Mouse (Mus musculus) liver, adult (tissue): ENCODE measurements around the gene Bbx.

Experiments
- GATA4 ChIP-seq: IDR thresholded peaks from 2 replicates; pipeline ENCODE4 v1.6.1; 2014; ENCODE audit warnings: mild to moderate bottlenecking, low read length; ENCODE audit not compliant: insufficient replicate concordance

Bbx gene

GRCm38 (mm10) chr16:50372543-50372942 is 59.6 kb downstream of the Bbx start:
- no peak for TF ChIP-seq GATA4

GRCm38 (mm10) chr16:50371460-50371859 is 60.7 kb downstream of the Bbx start:
- TF ChIP-seq GATA4, result no peak

- TF ChIP-seq GATA4, result no peak
These were observed 61.8 kb downstream of the Bbx start for GRCm38 (mm10) chr16:50370423-50370822.

GRCm38 (mm10) chr16:50366556-50366955 is 65.6 kb downstream of the Bbx start:
- no peak for TF ChIP-seq GATA4

GRCm38 (mm10) chr16:50364189-50365059 is 67.8 kb downstream of the Bbx start:
- no peak for TF ChIP-seq GATA4

DNA sequence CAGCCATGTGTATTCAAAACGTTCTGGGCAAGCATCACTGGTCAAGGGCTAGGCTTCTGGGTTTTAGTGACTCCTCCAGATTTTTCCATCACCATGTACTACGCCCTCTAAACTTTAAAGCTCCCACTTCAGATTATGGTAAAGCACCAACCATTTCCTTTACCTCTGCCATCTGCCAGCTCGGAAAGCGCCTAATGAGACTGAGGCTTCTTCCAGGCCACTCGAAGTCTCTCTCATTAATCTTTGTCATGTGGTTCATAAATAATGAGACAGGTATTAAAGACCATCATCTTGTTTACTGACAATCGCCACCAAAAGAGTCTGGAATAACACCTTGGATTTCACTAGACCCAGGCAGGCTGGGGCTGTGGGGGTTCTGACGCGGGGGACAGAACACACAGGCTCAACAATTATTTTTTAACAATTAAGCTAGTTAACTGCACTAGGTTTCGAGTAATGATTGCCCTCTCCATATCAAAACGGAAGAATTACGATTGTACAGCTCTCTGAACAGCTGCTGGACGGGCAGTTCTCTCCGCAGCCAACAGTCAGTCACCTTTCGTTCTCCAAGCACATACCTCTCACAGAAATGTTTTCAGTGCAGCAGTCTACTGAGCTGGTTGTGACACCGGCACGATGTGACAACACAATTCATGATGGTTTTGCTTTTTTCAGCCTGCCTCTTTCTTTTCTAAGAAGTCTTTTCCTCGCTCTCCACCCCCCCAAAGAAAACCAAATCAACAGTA is 68.6 kb downstream of the Bbx start:
- no peak for TF ChIP-seq GATA4

DNA sequence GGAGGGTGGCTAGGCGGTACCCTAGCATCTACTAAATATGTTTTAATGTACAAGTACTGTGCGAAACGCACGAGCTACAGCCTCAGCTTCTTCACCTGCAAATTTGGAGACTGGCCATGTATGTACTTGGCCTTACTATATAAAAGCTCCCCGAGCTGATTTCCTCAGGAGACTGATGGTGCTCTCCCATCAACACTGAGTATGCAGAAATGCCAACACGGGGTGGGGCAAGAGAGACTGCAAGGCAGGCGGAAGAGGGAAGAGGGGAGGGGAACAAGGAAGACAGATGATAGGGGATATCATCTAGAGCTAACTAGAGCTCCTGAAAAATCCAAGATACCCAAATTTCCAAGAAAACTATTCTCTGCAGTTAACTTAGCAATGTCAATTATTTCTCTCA is 71.6 kb downstream of the Bbx start:
- TF ChIP-seq GATA4, result no peak

GRCm38 (mm10) chr16:50329684-50330083 is 102.5 kb downstream of the Bbx start:
- no peak for TF ChIP-seq GATA4

DNA sequence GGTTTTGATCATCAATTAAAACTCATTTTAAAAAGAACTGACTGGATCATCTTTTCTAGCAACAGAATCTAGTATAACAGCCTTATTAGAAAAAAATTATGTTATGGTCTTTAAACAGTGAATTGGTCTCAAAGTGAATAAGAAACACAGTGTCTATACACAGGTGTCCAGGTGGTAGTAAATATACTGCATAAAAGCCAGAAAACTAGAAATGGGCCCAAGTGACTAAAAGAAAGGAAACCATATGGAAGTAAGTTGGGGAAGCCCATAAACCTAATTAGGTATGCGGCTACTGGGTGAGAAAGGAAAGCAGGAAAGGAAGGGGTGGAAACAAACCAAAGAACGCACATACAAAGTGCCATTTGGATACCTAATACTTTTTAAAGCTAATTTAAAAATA is 107.4 kb downstream of the Bbx start:
- no peak for TF ChIP-seq GATA4

DNA sequence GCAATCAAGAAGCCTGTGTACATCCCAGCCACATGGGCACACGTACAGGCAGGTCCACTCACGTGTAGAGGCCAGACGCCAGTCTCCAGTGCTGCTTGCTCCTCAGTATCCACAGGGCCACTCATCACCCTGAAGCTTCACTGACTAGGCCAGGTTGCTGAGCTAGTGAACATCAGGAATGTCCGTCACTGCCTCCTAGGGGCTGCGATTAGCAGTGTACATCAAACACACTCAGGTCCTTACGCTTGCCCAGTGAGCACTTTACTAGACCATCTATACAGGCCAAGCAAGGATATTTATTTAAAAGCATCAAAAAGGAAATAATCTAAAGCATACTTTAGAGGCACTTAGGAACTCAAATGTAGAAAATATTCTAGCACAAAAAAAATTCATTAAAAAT is 107.9 kb downstream of the Bbx start:
- no peak for TF ChIP-seq GATA4

DNA sequence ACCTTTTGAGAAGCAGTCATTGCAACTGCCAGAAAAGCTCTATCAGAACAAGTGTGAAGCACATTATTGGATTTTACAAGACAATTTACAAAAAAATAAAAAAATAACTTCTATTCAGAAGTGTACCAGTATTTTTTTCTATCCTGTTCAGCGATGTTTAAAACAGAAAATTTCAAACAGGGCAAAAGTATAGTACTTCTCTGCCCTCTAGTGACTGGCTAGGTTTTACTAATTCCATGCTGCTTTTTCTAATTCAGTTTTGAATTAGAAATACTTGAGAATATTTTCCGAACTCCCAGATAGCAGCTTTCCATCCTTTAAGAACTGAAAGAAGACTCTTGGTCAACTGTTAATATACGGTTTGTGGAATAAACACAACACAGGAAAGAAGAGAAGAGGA is 110.8 kb downstream of the Bbx start:
- no peak for TF ChIP-seq GATA4

- TF ChIP-seq GATA4, result no peak
These were observed 113.9 kb downstream of the Bbx start for GRCm38 (mm10) chr16:50318255-50318654.

DNA sequence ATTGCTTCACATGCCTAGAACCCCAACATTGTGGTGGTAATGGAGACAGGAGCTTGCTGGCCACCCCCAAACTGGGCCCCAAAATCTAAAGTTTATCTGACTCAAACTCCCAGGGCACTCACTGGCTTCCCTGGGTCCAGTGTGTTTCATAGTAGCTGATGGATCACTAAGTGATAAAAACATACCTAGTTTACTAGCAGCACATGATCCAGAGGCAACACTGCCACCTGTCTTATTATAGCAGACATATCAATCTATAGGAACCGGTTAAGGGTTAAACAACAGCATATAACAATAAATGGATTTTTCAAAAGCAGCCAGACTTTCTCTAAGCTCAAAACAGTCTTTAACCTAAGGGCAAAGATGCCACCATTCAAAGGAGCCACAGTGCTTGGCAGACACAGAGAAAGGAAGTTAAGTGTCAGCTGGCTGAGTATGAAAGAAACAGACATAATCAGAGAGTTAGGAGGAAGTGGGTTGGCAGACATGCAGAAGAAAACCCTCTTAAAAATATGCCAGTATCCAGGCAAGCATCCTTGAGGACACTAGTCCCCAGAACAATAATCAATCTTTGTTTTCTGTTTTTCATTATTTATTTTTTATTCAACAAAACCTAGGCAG is 116.7 kb downstream of the Bbx start:
- no peak for TF ChIP-seq GATA4

GRCm38 (mm10) chr16:50311588-50311987 is 120.6 kb downstream of the Bbx start:
- no peak for TF ChIP-seq GATA4

GRCm38 (mm10) chr16:50309411-50310042 is 122.7 kb downstream of the Bbx start:
- TF ChIP-seq GATA4, result peak; percentile 46; the same call in 1 of the 2 replicates

GRCm38 (mm10) chr16:50308256-50308655 is 123.9 kb downstream of the Bbx start:
- TF ChIP-seq GATA4, result no peak

GRCm38 (mm10) chr16:50307231-50307630 is 125.0 kb downstream of the Bbx start:
- no peak for TF ChIP-seq GATA4
